Mouse (Mus musculus) hindbrain, embryonic 11.5 days (tissue): ENCODE measurements at regions not wholly inside any gene's neighbourhood (a gene's known extent, or its start where the extent isn't known, plus 50 kb on each side); places are given as distances from the start of the nearest gene placed in this dataset.

Experiments used
- ATAC-seq: fragments of 200-750 bp; cut with Nextera tagmentation; 2 replicates; pipeline ENCODE4 v1.8.0; 2017; ENCODE audit warnings: mild to moderate bottlenecking, moderate TSS enrichment, moderate library complexity; ENCODE audit not compliant: low FRiP score
- DNase-seq: peaks from one replicate; pipeline ENCODE4 v3.0.0-alpha.2; 2015; ENCODE audit warnings: low spot score
- H3K27ac ChIP-seq: fragments of 300-500 bp; sonication (generic); 2 replicates; pipeline ENCODE4 v1.5.1; 2014; ENCODE audit warnings: mild to moderate bottlenecking, low read depth, low read length
- H3K27me3 ChIP-seq: fragments of 300-500 bp; sonication (generic); 2 replicates; pipeline ENCODE4 v1.6.1; 2014; ENCODE audit warnings: mild to moderate bottlenecking, low read length, moderate library complexity, mixed read lengths; ENCODE audit not compliant: control insufficient read depth, insufficient read depth
- H3K36me3 ChIP-seq: fragments of 300-500 bp; sonication (generic); 2 replicates; pipeline ENCODE4 v1.6.1; 2014; ENCODE audit warnings: mild to moderate bottlenecking, low read length, moderate library complexity, mixed read lengths; ENCODE audit not compliant: control insufficient read depth, insufficient read depth
- H3K4me1 ChIP-seq: fragments of 300-500 bp; sonication (generic); replicated peaks from 2 replicates; pipeline ENCODE4 v1.6.1; 2014; ENCODE audit warnings: low read length, mixed read lengths; ENCODE audit not compliant: control insufficient read depth, insufficient read depth
- H3K4me2 ChIP-seq: fragments of 300-500 bp; sonication (generic); replicated peaks from 2 replicates; pipeline ENCODE4 v1.6.1; 2014; ENCODE audit warnings: mild to moderate bottlenecking, low read depth, low read length
- H3K4me3 ChIP-seq: fragments of 300-500 bp; sonication (generic); 2 replicates; pipeline ENCODE4 v1.5.1; 2014; ENCODE audit warnings: low read depth, low read length
- H3K9ac ChIP-seq: fragments of 300-500 bp; sonication (generic); 2 replicates; pipeline ENCODE4 v1.6.1; 2014; ENCODE audit warnings: low read depth, low read length
- H3K9me3 ChIP-seq: fragments of 300-500 bp; sonication (generic); 2 replicates; pipeline ENCODE4 v1.6.1; 2016; ENCODE audit warnings: low read length; ENCODE audit not compliant: control insufficient read depth
- WGBS: fragments of 180-500 bp; shearing (Covaris S2); extraction: QIAGEN DNeasy Blood & Tissue Kit; methylation state at CpG from one replicate; pipeline ENCODE4 v1.1.7; 2014; 5-methylcytosine and 5-hydroxymethylcytosine counted together

DNA sequence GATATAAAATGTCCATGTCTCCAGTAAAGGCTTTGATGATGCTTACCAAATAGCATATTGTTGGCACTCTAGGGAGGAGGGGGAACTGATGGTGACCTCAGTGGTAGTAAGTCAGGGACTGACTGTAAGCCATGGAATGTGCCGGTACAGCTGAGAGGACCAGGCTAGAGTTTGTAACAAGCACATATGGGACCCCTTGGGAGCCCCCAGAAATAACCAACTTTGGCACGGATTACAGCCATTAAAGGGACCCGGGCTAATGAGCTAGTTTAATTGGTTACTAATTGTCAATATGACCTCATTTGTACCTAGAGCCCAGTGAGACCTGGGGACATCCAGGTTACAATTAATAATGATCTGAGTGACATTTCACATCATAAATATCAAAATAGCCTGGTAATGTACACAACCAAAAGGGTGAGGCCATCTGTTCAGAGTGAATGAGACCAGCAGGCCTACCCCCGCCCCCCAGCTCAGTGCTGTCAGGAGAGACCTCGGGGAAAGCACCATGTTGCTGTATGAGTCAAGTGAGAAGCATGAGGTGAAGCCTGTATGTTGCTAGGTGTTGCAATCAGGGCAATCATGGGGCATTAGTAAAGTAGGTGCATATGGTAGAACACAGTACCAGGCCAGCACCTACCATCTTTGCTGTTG is 169.7 kb upstream of the Kiz start:
- Histone ChIP-seq H3K27me3 (no peaks in the 10 kb centered on the region), H3K9ac (no peak overlapping the region), H3K4me3 (no peak overlapping the region), H3K4me1 (no peaks in the 10 kb centered on the region), H3K27ac (no peak overlapping the region), H3K4me2 (no peak overlapping the region), H3K9me3 (no peaks in the 10 kb centered on the region), H3K36me3 (no peaks in the 10 kb centered on the region)
- ATAC-seq (no peak), DNase-seq (no peak)
- WGBS, result 79% methylated on average over 5 of the region's 5 CpGs

DNA sequence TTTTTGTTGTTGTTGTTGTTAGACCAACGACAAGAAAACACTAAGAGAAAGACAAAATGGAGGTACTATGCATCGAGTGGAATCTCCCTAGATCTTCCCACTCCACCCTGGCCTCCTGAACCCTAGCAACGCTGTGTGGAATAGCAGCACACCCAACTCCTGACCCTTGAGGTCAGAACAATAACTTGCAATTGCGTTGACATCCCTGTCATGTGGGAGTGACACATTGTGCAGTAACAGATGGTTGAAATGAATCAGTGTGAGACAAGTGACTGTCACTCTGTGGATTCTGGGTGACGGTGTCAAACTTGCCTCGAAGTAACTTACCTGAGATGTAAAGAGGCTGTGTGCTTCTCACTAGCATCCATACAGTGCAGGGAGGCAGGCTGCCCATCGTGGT is 167.1 kb upstream of the Kiz start:
- DNase-seq, result no peak
- Histone ChIP-seq H3K4me1 (no peaks in the 10 kb centered on the region), H3K9me3 (no peaks in the 10 kb centered on the region), H3K9ac (no peak overlapping the region), H3K4me3 (no peak overlapping the region), H3K4me2 (no peak overlapping the region), H3K27ac (no peak overlapping the region), H3K36me3 (no peaks in the 10 kb centered on the region), H3K27me3 (no peaks in the 10 kb centered on the region)
- WGBS, result 76% methylated on average over 7 of the region's 7 CpGs
- ATAC-seq, result no peak

- WGBS, result 59% methylated on average over 2 of the region's 2 CpGs
- no peak for ATAC-seq
- H3K9ac ChIP-seq, result no peak overlapping the region
Measured at GRCm38 (mm10) chr2:146693484-146693883, 162.2 kb upstream of the Kiz start.

GRCm38 (mm10) chr2:146694041-146694440 is 161.6 kb upstream of the Kiz start:
- no peak overlapping the region for H3K9ac ChIP-seq
- DNase-seq, result peak; percentile 6
- H3K36me3 ChIP-seq, result no peaks in the 10 kb centered on the region
- no peak overlapping the region for H3K4me2 ChIP-seq
- no peak overlapping the region for H3K27ac ChIP-seq
- H3K27me3 ChIP-seq, result no peaks in the 10 kb centered on the region
- 29% methylated on average over 5 of the region's 5 CpGs for WGBS
- H3K9me3 ChIP-seq, result no peaks in the 10 kb centered on the region
- H3K4me1 ChIP-seq, result no peaks in the 10 kb centered on the region
- ATAC-seq, result peak; percentile 43; the same call in 1 of the 2 replicates
- no peak overlapping the region for H3K4me3 ChIP-seq

More at GRCm38 (mm10) chr2:146693484-146693883, 162.2 kb upstream of the Kiz start:
- H3K4me1 ChIP-seq, result no peaks in the 10 kb centered on the region
- no peak overlapping the region for H3K4me2 ChIP-seq
- no peak overlapping the region for H3K27ac ChIP-seq
- no peaks in the 10 kb centered on the region for H3K27me3 ChIP-seq
- H3K9me3 ChIP-seq, result no peaks in the 10 kb centered on the region
- H3K4me3 ChIP-seq, result no peak overlapping the region
- no peak for DNase-seq
- no peaks in the 10 kb centered on the region for H3K36me3 ChIP-seq

DNA sequence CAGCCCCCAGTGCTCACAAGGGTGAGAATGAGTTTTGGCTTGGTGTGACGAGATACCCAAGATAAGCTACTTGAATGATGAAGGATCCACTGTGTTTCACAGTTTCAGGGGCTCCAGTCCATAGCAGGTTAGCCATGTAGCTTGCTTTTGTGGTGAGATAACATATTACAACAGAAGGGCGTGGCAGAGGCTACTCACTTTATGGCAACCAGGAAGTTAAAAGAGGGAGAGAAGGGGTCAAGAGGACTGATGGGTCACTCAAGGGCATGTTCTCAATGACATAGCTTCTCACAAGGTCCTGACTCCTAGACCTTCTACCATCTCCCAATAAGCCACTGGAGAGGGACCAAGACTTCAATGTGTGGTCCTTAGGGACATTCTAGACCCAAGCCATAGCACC is 159.4 kb upstream of the Kiz start:
- ATAC-seq, result no peak
- Histone ChIP-seq H3K27ac (no peak overlapping the region), H3K4me3 (no peak overlapping the region), H3K27me3 (no peaks in the 10 kb centered on the region), H3K4me2 (no peak overlapping the region), H3K36me3 (no peaks in the 10 kb centered on the region), H3K4me1 (no peaks in the 10 kb centered on the region), H3K9ac (no peak overlapping the region), H3K9me3 (no peaks in the 10 kb centered on the region)
- no peak for DNase-seq
- WGBS, result 98% methylated on average over 2 of the region's 2 CpGs

DNA sequence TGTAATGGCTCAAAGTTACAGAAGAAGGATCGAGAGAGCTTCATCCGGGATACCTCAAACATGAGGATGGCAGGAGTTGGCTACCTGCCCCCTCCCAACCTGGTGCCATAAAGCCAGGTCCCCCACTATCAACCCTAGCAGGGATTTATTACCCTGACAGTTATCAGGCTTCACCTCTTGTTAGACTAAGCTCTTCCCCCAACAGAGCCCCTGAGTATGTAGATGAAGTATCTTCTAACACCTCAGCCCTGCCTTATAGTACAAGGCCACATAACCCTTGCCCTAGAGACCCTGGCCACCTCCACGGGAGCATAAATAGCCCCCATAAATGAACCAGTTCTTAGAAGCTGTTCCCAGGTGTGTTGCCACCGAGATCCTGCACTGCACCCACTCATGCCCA is 158.9 kb upstream of the Kiz start:
- Histone ChIP-seq H3K4me2 (no peak overlapping the region), H3K4me1 (no peaks in the 10 kb centered on the region), H3K36me3 (no peaks in the 10 kb centered on the region), H3K27ac (no peak overlapping the region), H3K4me3 (no peak overlapping the region), H3K9me3 (no peaks in the 10 kb centered on the region), H3K27me3 (no peaks in the 10 kb centered on the region), H3K9ac (no peak overlapping the region)
- 89% methylated on average over 4 of the region's 4 CpGs for WGBS
- ATAC-seq (no peak), DNase-seq (no peak)

- no peaks in the 10 kb centered on the region for H3K27me3 ChIP-seq
- no peak overlapping the region for H3K9ac ChIP-seq
- no peaks in the 10 kb centered on the region for H3K9me3 ChIP-seq
- no peak overlapping the region for H3K4me3 ChIP-seq
- H3K4me1 ChIP-seq, result no peaks in the 10 kb centered on the region
- ATAC-seq (0 out of 2 replicates have a peak, but pooled peaks have one; percentile 43), DNase-seq (no peak)
- no peaks in the 10 kb centered on the region for H3K36me3 ChIP-seq
- H3K27ac ChIP-seq, result no peak overlapping the region
- H3K4me2 ChIP-seq, result no peak overlapping the region
- 77% methylated on average over 8 of the region's 8 CpGs for WGBS
Measured at GRCm38 (mm10) chr2:146710676-146711075, 145.0 kb upstream of the Kiz start.

GRCm38 (mm10) chr2:146721184-146721715 is 134.4 kb upstream of the Kiz start:
- Histone ChIP-seq H3K27ac (no peak overlapping the region), H3K9me3 (no peaks in the 10 kb centered on the region), H3K36me3 (no peaks in the 10 kb centered on the region), H3K4me3 (no peak overlapping the region), H3K4me2 (no peak overlapping the region), H3K4me1 (no peaks in the 10 kb centered on the region; the same call in 1 of the 2 replicates), H3K27me3 (no peaks in the 10 kb centered on the region), H3K9ac (no peak overlapping the region)
- DNase-seq (peak; percentile 23), ATAC-seq (no peak)
- 27% methylated on average over 10 of the region's 10 CpGs for WGBS

- Histone ChIP-seq H3K36me3 (no peaks in the 10 kb centered on the region), H3K4me2 (no peak overlapping the region), H3K4me3 (no peak overlapping the region), H3K27ac (no peak overlapping the region), H3K9me3 (no peaks in the 10 kb centered on the region), H3K9ac (no peak overlapping the region), H3K27me3 (no peaks in the 10 kb centered on the region), H3K4me1 (no peaks in the 10 kb centered on the region; the same call in 1 of the 2 replicates)
- 10% methylated on average over 8 of the region's 8 CpGs for WGBS
- DNase-seq (peak; percentile 58), ATAC-seq (peak; percentile 52)
Measured at GRCm38 (mm10) chr2:146722351-146723025, 133.2 kb upstream of the Kiz start.
